Mouse (Mus musculus): Measurements from ENCODE around the gene Elf2.

- TF ChIP-seq CTCF (conservative IDR thresholded peaks at IDR 0.05; ENCODE audit: insufficient read depth, insufficient read length, low read depth, low read length), result no peak
- TF ChIP-seq POLR2A (IDR thresholded peaks at IDR 0.05; ENCODE audit: low read depth, low read length), result no peak
These were observed 18.1 kb downstream of the Elf2 start for GRCm38 (mm10) chr3:51322326-51322725.
